ENCODE assay signal across 17 mouse cellular contexts in the genomic region with DNA sequence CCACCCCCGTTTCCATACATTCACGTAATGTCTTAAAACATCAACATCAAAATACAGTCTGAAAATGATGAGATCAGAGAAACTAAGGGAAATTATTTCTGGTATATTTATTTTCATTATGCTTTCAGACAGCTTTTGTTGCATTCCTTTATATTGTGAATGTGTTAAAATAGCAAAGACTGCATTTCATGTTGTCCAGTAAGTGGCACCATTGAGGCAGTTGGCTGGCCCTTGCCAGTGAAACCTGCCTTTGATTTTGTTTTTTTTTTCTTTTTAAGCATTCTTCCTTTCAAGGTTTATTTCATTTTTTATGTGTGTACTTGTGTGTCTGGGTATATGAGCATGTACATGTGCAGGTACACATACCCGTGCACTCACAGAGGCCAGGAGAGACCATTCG. TPM values are rescaled to one million over a fixed set of nuclear protein-coding genes. Genes with fewer than 3 reads are reported as not detected.
"Had no signal": no experiment of that assay in that cellular context is flagged by ENCODE, and none has a peak within 500 bp of the region (broad histone marks: within the 10 kb centered on the region; RNA-seq: fewer than 3 reads in every experiment).

No protein-coding gene starts in this region.

- H3K4me2 ChIP-seq: limb, embryonic 13.5 days; liver, embryonic 15.5 days; lung, embryonic 15.5 days; midbrain, embryonic 11.5 days; stomach, embryonic 15.5 days had no signal

- H3K27me3 ChIP-seq: limb, embryonic 13.5 days; liver, embryonic 15.5 days; lung, embryonic 15.5 days; megakaryocyte, embryonic 14.5 days; stomach, embryonic 15.5 days had no signal

- H3K9me3 ChIP-seq: limb, embryonic 13.5 days; liver, embryonic 15.5 days; lung, embryonic 15.5 days; megakaryocyte, embryonic 14.5 days; stomach, embryonic 15.5 days had no signal

- H3K4me1 ChIP-seq: limb, embryonic 13.5 days; liver, embryonic 15.5 days; lung, embryonic 15.5 days; stomach, embryonic 15.5 days had no signal

- ATAC-seq: midbrain, embryonic 16.5 days had no signal

- H3K4me3 ChIP-seq: limb, embryonic 13.5 days; liver, embryonic 15.5 days; lung, embryonic 15.5 days; megakaryocyte, embryonic 14.5 days; stomach, embryonic 15.5 days had no signal

- H3K27ac ChIP-seq: limb, embryonic 13.5 days; liver, embryonic 15.5 days; lung, embryonic 15.5 days; stomach, embryonic 15.5 days had no signal

- H3K9ac ChIP-seq: limb, embryonic 13.5 days; liver, embryonic 15.5 days; lung, embryonic 15.5 days; stomach, embryonic 15.5 days had no signal

- DNase-seq: kidney, adult 8-10 months; kidney, postnatal 14 days; layer of hippocampus, postnatal 36 days; left cerebral cortex, postnatal 4 days; lung, postnatal 4 days; right cerebral cortex, postnatal 14 days; thymus, postnatal 4 days had no signal

RNA-seq across cellular contexts. Expression of a gene that starts 21.9 kb away (rescaled TPM):
- total RNA-seq: layer of hippocampus, postnatal 36 days; left cerebral cortex, postnatal 10 days; left cerebral cortex, postnatal 4 days had no signal
- polyA plus RNA-seq: limb, embryonic 13.5 days; liver, embryonic 15.5 days; lung, embryonic 15.5 days; midbrain, embryonic 11.5 days; midbrain, embryonic 16.5 days; neural tube, embryonic 14.5 days; spleen, adult 2 months had no signal
